Mouse (Mus musculus): ENCODE results near the gene Galnt9.

GRCm38 (mm10) chr5:110548446-110548845, 4.3 kb downstream of the Galnt9 start:
- TF ChIP-seq EP300 (IDR thresholded peaks at IDR 0.05; ENCODE audit: low read depth): no peak
- TF ChIP-seq CTCF (IDR thresholded peaks at IDR 0.05; ENCODE audit: low read depth): no peak
